ENCODE assay signal across 28 mouse cellular contexts in the genomic region with DNA sequence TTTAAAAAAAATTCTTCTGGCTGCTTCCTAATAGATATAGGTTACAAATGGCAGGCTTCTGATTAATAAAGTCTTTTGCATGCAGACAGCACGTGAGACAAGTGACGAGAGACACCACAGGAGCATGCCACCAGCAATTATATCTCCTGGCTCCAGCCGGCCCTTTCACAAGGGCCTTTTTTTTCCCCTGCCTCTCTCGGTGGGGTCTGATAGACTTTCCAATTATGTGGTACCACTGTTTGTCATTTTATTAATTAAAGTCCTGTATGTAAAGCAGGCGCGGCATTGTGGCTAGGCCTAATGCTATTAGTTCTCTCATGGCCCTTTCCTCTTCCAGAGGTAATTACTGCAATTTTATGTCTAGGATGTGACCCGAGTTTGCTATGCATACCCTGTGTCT.
"Had no signal": no experiment of that assay in that cellular context is flagged by ENCODE, and none has a peak within 500 bp of the region (broad histone marks: within the 10 kb centered on the region; RNA-seq: fewer than 3 reads in every experiment).

No protein-coding gene starts in this region.

- H3K27ac ChIP-seq: embryonic facial prominence, embryonic 10.5 days; embryonic facial prominence, embryonic 12.5 days; embryonic facial prominence, embryonic 13.5 days; embryonic facial prominence, embryonic 15.5 days; forebrain, embryonic 10.5 days; forebrain, embryonic 12.5 days; forebrain, embryonic 13.5 days; forebrain, embryonic 15.5 days; gastrocnemius, adult 2 months; heart, adult 2 months had no signal

- H3K4me3 ChIP-seq: embryonic facial prominence, embryonic 10.5 days; embryonic facial prominence, embryonic 12.5 days; embryonic facial prominence, embryonic 13.5 days; embryonic facial prominence, embryonic 15.5 days; erythroblast, embryonic 14.5 days; forebrain, embryonic 10.5 days; forebrain, embryonic 12.5 days; forebrain, embryonic 13.5 days; forebrain, embryonic 15.5 days; gastrocnemius, adult 2 months; heart, adult 2 months had no signal

- ATAC-seq: forebrain, embryonic 13.5 days; forebrain, embryonic 15.5 days; forebrain, embryonic 16.5 days; forebrain, postnatal 0 days had no signal

- H3K9me3 ChIP-seq: embryonic facial prominence, embryonic 10.5 days; embryonic facial prominence, embryonic 12.5 days; embryonic facial prominence, embryonic 13.5 days; embryonic facial prominence, embryonic 15.5 days; forebrain, embryonic 10.5 days; forebrain, embryonic 12.5 days; forebrain, embryonic 13.5 days; forebrain, embryonic 15.5 days had no signal

- DNase-seq: cerebellum, adult 2 months; cerebellum, adult 8-10 months; cerebellum, adult 9-10 months; cerebellum, adult 9-11 months; cerebellum, postnatal 10 days; cerebellum, postnatal 14 days; cerebellum, postnatal 25 days; cerebellum, postnatal 36 days; embryo, embryonic 11 days; forebrain, postnatal 0 days; gastrocnemius, adult 2 months; gastrocnemius, postnatal 10 days; gastrocnemius, postnatal 14 days; gastrocnemius, postnatal 25 days; gastrocnemius, postnatal 36 days; heart, adult 11 months; heart, adult 18-20 months; heart, adult 2 months had no signal

- H3K4me1 ChIP-seq: embryonic facial prominence, embryonic 10.5 days; embryonic facial prominence, embryonic 12.5 days; embryonic facial prominence, embryonic 13.5 days; embryonic facial prominence, embryonic 15.5 days; forebrain, embryonic 10.5 days had no signal

- H3K36me3 ChIP-seq: embryonic facial prominence, embryonic 10.5 days; embryonic facial prominence, embryonic 12.5 days; embryonic facial prominence, embryonic 13.5 days; embryonic facial prominence, embryonic 15.5 days; forebrain, embryonic 10.5 days; forebrain, embryonic 12.5 days; forebrain, embryonic 15.5 days had no signal

- H3K4me2 ChIP-seq: embryonic facial prominence, embryonic 12.5 days; embryonic facial prominence, embryonic 13.5 days; embryonic facial prominence, embryonic 15.5 days; forebrain, embryonic 12.5 days; forebrain, embryonic 13.5 days; forebrain, embryonic 15.5 days had no signal

- H3K9ac ChIP-seq: embryonic facial prominence, embryonic 12.5 days; embryonic facial prominence, embryonic 13.5 days; embryonic facial prominence, embryonic 15.5 days; forebrain, embryonic 12.5 days; forebrain, embryonic 13.5 days; forebrain, embryonic 15.5 days; forebrain, postnatal 0 days had no signal

- H3K27me3 ChIP-seq: embryonic facial prominence, embryonic 12.5 days; embryonic facial prominence, embryonic 13.5 days; embryonic facial prominence, embryonic 15.5 days; forebrain, embryonic 13.5 days; forebrain, embryonic 15.5 days had no signal
